Mouse (Mus musculus) ES-E14 (cell line): ENCODE data around the gene Efemp2.

Experiments used
- CHD2 ChIP-seq: IDR thresholded peaks from 2 replicates; pipeline ENCODE4 v1.6.1; 2014; ENCODE audit warnings: mild to moderate bottlenecking, low read depth, low read length, inconsistent platforms
- MAFK ChIP-seq: IDR thresholded peaks from 2 replicates; pipeline ENCODE4 v1.6.1; 2014; ENCODE audit warnings: mild to moderate bottlenecking, low read depth, low read length, inconsistent platforms; ENCODE audit not compliant: insufficient read depth

- TF ChIP-seq CHD2 (no peak), MAFK (no peak)
These were observed 37.4 kb downstream of the Efemp2 start for GRCm38 (mm10) chr19:5511074-5511632.
